Mouse (Mus musculus) mesoderm, embryonic 11.5 days (tissue): Measurements from ENCODE around the gene Tcp11l1.

Experiments
- DNase-seq: peaks from one replicate; pipeline ENCODE4 v3.0.0-alpha.2; 2012; ENCODE audit warnings: low read depth, low spot score

The Tcp11l1 gene

GRCm38 (mm10) chr2:104712486-104712809 is 479 bp upstream of the Tcp11l1 start:
- DNase-seq, result no peak

DNA sequence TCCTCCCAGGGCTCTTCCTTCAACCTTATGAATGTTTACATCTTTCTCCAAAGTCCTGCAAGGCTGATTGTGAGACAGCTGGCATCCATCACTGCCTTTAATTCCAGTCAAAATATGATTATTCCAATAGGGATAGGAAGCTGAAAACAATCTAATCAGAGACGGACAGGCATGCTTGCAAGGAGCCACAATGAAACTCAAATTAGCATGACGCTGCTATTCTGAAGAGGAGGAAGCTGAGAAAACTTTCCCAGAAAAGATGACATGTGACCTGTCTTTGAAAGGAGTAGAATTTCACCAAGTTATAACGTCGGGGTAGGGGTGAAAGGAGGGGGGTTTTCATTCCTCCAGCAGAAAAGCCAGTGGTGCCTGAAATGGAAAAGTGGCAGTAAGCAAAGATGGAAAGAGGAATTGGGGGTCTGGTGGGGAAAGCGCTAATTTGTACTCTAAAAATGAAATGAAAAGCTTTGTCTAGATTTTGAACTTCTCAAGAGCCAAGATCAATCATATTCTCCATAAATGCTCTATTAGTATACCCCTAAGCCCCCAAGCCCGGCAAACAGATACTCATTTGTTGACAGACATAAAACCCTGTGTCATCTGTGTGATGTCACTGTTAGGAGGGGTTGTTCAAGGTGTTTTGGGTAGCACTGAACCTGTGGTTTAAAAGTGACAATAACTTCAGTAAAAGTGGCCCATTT is 1.1 kb downstream of the Tcp11l1 start:
- no peak for DNase-seq

- DNase-seq, result no peak
These were observed 2.1 kb downstream of the Tcp11l1 start for GRCm38 (mm10) chr2:104709786-104710337.

DNA sequence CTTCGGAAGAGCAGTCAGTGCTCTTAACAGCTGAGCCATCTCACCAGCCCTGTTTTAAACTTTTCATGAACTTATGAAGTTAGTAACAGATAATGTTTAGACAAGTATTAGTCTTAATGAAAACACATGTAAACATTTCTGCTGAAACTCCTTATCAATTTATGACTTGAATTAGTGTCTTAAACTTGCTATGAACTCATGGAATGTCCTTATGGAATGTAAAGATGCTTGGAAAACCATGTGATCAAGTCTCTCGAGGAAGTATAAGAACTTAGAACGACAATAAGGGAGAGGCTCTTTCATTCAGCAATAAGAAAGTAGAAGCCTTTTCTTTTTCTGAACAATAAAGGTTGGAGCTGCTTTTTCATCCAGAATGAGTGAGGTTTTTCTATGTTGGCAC is 7.6 kb downstream of the Tcp11l1 start:
- no peak for DNase-seq

DNA sequence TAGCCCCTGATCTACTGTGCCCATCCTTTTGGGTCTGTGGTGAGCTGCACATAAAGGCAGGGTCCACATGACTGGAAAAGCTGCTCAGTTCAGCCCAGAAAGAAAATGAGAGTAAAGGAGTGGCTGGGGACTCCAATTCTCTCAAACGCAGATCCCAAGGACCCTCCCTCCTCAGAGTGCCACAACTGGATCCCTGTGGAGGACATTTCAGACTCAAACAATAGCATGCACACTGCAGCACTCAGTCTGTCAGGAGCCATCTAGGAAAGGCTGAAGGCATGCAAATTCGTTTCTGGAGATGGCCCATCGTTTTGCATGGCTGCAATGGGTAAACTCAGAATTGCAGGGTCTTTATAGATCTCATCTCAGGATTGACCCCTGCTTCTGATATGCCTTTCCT is 8.8 kb downstream of the Tcp11l1 start:
- DNase-seq, result no peak

- no peak for DNase-seq
These were observed 12.3 kb downstream of the Tcp11l1 start for GRCm38 (mm10) chr2:104699659-104700058.

DNA sequence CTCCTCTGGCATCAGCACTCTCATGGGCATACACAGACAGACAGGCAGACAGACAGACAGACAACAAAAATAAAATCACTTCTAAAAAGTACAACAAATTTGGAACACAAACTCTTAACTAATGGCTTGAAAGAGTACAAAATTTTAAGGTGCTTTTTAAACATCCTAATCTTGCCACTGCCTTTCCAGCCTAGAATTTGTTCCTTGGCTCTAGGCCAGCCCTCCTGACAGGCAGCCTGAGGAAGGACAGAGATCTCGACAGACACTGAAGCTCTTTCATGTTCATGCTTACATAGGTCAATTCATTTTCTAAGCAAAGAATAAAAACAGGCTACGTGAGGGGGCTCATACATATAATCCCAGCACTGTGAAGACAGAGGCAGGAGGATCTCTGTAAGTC is 19.4 kb downstream of the Tcp11l1 start:
- DNase-seq, result no peak

GRCm38 (mm10) chr2:104690720-104691119 is 21.2 kb downstream of the Tcp11l1 start:
- DNase-seq, result no peak

DNA sequence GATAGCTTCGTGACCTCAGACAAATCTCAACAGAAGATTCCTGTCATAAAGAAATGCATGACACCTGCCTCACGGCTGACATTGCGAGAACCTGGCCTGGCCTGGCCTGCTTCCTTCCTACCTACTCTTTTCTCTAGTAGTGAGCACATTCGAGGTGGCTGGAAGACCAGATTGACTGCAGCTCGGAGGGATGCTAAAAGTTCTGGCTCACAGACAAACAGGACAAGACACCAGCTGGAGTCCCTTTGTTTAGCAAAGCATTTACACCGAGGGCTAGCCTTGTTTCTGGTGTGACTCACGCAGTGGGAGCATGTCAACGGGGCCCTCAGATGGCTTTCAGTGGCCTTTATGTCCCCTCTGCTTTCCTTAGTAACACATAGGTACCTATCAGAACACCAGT is 23.2 kb downstream of the Tcp11l1 start:
- no peak for DNase-seq

GRCm38 (mm10) chr2:104688321-104688720 is 23.6 kb downstream of the Tcp11l1 start:
- no peak for DNase-seq

DNA sequence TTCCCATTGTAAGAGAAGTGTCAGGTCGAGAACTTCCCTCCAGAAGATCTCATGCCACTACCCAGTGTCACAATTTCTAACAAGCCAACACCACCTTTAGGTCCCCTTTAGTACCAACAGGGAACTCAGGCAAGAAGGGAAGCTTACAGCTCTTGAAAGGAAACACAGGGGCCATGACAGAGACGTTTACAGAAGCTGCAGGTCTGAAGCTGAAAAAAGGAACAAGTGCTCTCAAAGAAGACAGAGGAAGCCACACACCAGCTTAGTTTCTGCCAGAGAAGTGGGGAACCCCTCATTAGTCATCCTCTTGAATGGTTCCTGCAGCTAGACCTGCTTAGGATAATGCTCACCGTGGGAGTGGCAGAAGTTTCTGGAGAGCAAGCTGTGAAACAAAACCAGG is 24.7 kb downstream of the Tcp11l1 start:
- DNase-seq, result no peak

GRCm38 (mm10) chr2:104685418-104685817 is 26.6 kb downstream of the Tcp11l1 start:
- DNase-seq, result peak; percentile 91

GRCm38 (mm10) chr2:104684771-104685170 is 27.2 kb downstream of the Tcp11l1 start:
- DNase-seq, result no peak

GRCm38 (mm10) chr2:104677326-104677725 is 34.6 kb downstream of the Tcp11l1 start:
- no peak for DNase-seq

GRCm38 (mm10) chr2:104671724-104672123 is 40.2 kb downstream of the Tcp11l1 start:
- no peak for DNase-seq

GRCm38 (mm10) chr2:104669122-104669804 is 42.7 kb downstream of the Tcp11l1 start:
- DNase-seq, result no peak

DNA sequence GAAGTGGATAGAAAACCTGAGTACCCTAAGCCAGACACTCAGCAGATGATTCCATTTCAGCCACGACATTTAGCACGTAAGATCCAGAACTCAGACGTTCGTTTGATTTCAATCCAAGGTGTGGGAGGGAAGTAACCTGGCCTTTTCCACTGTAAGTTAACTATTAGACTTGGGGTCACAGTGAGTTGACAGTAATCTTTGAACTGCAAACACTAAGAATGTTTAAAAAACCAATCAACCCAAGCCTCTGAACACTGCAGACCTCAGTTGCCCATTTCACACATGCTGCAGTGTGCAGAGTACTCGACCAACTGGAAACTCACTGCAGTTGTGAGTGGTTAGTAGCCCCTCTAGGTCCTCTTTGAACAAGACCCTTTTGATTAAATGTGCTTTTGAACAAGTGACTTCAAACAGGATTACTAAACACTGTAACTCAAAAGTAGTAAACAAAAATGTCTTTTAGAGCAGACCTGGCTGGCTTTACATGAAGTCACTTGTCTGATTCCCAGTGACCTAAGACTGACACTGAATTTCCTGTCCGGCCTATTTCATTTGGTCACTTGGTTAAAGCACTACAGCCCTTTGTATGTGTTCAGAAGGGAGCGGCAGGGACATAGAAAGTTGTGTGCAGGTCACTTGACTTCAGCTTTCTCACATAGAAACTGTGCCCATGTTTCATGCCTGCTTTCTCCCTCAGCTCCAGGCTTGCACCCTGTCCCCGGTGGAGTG is 48.4 kb downstream of the Tcp11l1 start:
- DNase-seq, result no peak

GRCm38 (mm10) chr2:104658659-104659058 is 53.3 kb downstream of the Tcp11l1 start:
- DNase-seq, result no peak

DNA sequence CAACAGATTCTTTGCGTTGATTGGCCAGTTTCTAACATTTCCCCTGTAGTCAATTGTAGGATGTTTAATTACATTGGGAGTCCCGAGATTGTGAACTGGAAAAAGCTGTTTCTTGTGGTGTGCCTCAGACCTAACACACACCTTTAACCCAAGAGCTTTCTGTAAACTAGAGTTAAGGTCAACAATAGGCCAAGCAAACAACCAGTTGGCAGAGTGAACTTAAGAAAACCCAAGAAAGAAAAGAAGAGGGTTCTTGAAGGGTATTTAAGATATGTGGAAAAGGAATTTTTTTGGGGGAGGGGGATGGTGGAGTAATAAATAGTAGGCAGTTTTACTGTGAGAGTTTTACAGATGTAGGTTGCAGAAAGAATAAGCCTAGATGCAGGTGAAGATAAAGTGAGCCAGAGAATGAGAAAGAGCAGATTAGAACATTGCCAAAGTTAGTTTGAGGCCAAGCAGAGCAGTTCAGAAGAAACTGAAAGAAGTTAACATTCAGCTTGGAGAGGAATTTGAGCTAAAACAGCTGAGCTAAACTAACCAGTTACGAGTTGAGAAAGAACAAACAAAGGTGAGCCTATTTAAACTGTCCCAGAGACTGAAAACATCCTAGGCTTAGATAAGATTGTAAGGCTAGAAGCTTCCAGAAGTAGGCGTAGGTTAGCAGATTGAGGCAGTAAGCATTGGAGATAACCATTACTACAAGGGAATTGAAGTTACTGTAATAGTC is 95.8 kb downstream of the Tcp11l1 start:
- DNase-seq, result no peak

DNA sequence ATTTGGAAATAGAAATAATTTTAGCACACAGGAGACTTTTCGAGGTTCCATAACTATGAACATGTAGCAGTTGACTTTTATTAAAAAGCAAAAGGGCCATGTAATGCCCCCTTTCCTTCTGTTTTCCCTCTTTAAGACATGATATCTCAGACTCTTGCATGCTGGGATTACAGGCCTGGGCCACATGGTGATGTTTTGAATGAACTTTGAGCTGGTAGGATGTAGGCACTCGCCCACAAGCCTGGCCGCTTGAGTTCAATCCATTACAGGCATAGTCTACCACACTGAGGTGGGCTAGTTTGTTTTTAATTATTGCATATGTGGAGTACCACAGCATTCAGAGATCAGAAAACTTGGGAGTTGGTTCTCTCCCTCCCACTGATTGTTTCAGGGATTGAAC is 97.2 kb downstream of the Tcp11l1 start:
- DNase-seq, result no peak
